Mouse (Mus musculus) CD4-positive, CD25-positive, alpha-beta regulatory T cell, adult 2 months (primary cell): ENCODE data around the gene Pde6c.

Experiments used
- DNase-seq: peaks from one replicate; pipeline ENCODE4 v3.0.0-alpha.2; 2012; ENCODE audit warnings: low read depth, low spot score

Gene Pde6c

GRCm38 (mm10) chr19:38132481-38132880 lies at the start of gene Pde6c:
Gene Pde6c (plus strand): TSS chr19:38132781.
- no peak for DNase-seq

- DNase-seq, result no peak
Observed at GRCm38 (mm10) chr19:38082931-38083525, 49.6 kb upstream of the Pde6c start.

- no peak for DNase-seq
Observed at GRCm38 (mm10) chr19:38085841-38086240, 46.7 kb upstream of the Pde6c start.

GRCm38 (mm10) chr19:38086948-38087551 lies 45.5 kb upstream of the Pde6c start:
- no peak for DNase-seq

GRCm38 (mm10) chr19:38089358-38089757 lies 43.2 kb upstream of the Pde6c start:
- no peak for DNase-seq

GRCm38 (mm10) chr19:38091512-38091985 lies 41.0 kb upstream of the Pde6c start:
- no peak for DNase-seq

GRCm38 (mm10) chr19:38096231-38096630 lies 36.4 kb upstream of the Pde6c start:
- DNase-seq, result no peak

- DNase-seq, result peak; percentile 2
Observed at GRCm38 (mm10) chr19:38096858-38097758, 35.5 kb upstream of the Pde6c start, which contains the start of gene Ffar4. Gene Ffar4 (plus strand): TSS chr19:38097071.

GRCm38 (mm10) chr19:38107871-38108270 lies 24.7 kb upstream of the Pde6c start:
- DNase-seq, result no peak

GRCm38 (mm10) chr19:38109506-38110242 lies 22.9 kb upstream of the Pde6c start:
- no peak for DNase-seq

GRCm38 (mm10) chr19:38111056-38111455 lies 21.5 kb upstream of the Pde6c start:
- no peak for DNase-seq

GRCm38 (mm10) chr19:38112575-38112974 lies 20.0 kb upstream of the Pde6c start:
- no peak for DNase-seq

GRCm38 (mm10) chr19:38114834-38115491 lies 17.6 kb upstream of the Pde6c start:
- no peak for DNase-seq

GRCm38 (mm10) chr19:38120123-38120760 lies 12.3 kb upstream of the Pde6c start:
- DNase-seq, result no peak

GRCm38 (mm10) chr19:38123921-38124320 lies 8.7 kb upstream of the Pde6c start:
- DNase-seq, result no peak

- DNase-seq, result no peak
Observed at GRCm38 (mm10) chr19:38124401-38125218, 8.0 kb upstream of the Pde6c start.

- DNase-seq, result no peak
Observed at GRCm38 (mm10) chr19:38125219-38125610, 7.4 kb upstream of the Pde6c start, which contains the start of gene Rbp4. Gene Rbp4 (minus strand): TSS chr19:38125281.

- DNase-seq, result no peak
Observed at GRCm38 (mm10) chr19:38126656-38127055, 5.9 kb upstream of the Pde6c start.

- no peak for DNase-seq
Observed at GRCm38 (mm10) chr19:38133986-38134385, 1.4 kb downstream of the Pde6c start.

GRCm38 (mm10) chr19:38134806-38135205 lies 2.2 kb downstream of the Pde6c start:
- DNase-seq, result no peak
